Mouse (Mus musculus) adrenal gland, adult 2 months (tissue): ENCODE measurements around the gene Scaf8. TPM values are rescaled to one million over a fixed set of nuclear protein-coding genes. Genes with fewer than 3 reads are reported as not detected.

Experiments
- DNase-seq: peaks from one replicate; pipeline ENCODE4 v3.0.0; 2021
- polyA plus RNA-seq: library from polyadenylated mRNA; depleted of rRNA; stranded (reverse); fragments of >200 nt; gene quantifications from 2 replicates; pipeline ENCODE4 v1.2.3, GENCODE M21; 2012
- total RNA-seq, 2 experiments: library from RNA; stranded (reverse); gene quantifications; 2 replicates each; pipeline ENCODE4 v1.2.3; 2021

Scaf8 gene
- total and polyA plus RNA-seq, 3 experiments: 23.6 to 46.6 (median 37.0) TPM

- DNase-seq: no peak
These were observed 92.9 kb downstream of the Scaf8 start for GRCm38 (mm10) chr17:3207529-3208240.

DNA sequence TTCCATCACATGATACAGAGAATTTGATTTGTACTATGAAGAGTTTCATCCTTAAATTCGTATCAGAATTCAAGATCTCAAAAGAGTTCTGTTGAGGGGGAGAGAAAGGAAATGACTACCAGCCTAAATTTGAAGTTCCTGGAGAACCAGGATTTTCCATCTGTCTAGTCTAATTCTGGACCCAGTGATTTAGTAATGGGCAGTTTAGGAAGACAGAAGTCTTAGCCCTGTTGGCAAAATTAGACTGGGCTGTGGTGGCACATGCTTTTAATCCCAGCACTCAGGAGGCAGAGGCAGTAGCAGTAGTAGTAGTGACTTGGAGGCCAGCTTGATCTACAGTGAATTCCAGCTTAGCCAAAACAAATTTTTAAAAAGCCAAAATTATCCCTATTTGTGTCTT, 93.7 kb downstream of the Scaf8 start:
- DNase-seq: no peak

DNA sequence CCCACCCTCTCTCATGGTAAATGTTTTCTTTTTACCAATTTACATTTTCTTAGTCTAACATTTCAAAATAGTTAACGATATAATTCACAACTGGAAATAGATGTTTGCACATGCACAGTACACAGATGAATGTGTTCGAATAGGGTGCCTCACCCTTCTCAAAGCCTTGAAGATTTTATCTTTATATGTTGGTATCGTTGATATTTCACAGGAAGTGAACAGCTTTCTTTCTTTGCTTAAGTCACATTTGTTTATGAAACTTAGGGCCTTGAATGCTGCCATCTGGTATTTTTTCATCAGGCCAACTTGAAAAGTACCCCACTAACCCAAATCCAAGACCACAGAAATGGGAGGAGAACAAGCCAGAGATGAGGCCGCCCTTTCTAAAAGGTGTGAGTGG, 94.8 kb downstream of the Scaf8 start:
- no peak for DNase-seq

DNA sequence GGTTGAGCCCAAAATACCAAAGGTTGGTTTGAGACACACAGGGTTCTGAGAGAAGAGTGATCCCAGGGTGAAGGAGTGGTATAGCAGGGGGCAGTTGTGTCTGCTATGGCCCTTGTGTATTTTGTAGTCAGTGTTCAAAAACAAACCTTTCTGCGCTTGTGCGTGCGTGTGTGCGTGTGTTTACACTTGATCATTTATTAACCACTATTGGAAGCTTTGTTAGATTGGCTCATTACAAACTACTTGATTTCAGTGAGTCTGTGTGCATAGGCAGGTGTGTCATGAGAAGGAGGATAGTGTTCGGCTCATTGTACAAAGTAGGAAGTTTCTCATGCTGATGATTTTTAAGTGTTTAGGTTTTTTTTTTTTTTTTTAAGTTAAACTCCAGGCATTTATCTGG, 95.4 kb downstream of the Scaf8 start:
- DNase-seq: no peak

DNA sequence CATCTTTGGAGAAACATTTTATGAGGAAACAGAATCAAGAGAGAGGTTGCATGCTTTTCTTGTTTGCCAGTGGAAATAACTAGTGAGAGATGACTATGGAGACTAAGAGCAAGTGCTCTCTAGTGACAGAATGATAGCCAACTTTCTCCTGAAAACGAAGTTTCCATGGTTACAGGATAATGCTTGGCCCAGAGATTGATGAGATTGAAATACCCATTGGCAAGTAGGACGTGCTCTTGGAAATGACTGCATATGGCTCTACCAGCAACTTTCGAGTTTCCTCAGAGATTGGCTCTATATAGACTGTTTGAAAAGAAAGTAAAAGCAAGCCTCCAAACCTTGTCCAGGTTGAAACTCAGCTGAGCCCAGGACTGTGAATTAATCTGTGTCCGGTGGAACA, 97.3 kb downstream of the Scaf8 start:
- no peak for DNase-seq

DNA sequence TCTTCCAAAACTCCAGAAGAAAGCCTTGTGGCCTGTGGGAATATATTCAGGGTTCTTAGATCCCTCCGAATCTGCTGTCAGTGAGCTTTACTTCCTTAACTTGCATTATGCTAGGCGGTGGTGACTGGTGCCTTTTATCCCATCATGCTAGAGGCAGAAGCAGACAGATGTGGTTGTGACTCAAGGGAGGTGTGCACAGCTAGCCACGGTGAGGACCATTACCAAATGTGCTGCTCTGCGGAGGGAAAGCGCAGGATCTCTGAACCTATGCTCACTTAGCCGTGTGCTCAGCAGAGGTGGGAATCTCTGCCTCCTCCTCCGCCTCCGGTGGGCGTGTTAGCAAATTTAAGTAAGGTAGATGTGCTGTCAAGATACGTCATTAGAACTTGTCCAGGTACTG, 98.1 kb downstream of the Scaf8 start:
- no peak for DNase-seq

- DNase-seq: no peak
These were observed 100.1 kb downstream of the Scaf8 start for GRCm38 (mm10) chr17:3214852-3215251.

- no peak for DNase-seq
These were observed 102.3 kb downstream of the Scaf8 start for GRCm38 (mm10) chr17:3217023-3217422.

GRCm38 (mm10) chr17:3218364-3218763, 103.6 kb downstream of the Scaf8 start:
- DNase-seq: peak; percentile 51

DNA sequence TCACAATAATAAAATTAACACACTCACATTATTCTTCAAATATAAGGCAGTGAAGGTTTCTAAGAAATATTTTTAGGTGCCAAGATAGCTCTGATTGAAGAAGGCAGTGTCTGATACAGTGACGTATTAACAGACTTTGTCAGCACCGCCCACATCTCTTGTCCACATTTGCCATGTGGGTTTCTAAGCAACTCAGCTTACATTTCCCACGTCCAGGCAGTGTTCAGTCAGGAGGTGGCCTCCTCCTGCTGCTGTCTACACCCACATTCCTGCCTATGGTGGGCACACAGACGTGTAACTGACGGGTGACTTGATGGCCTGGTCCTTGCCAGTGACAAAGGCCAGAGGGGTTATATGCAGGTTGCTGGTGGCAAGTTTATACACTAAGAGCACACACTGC, 104.1 kb downstream of the Scaf8 start:
- no peak for DNase-seq

- DNase-seq: no peak
These were observed 105.4 kb downstream of the Scaf8 start for GRCm38 (mm10) chr17:3220201-3220600.

DNA sequence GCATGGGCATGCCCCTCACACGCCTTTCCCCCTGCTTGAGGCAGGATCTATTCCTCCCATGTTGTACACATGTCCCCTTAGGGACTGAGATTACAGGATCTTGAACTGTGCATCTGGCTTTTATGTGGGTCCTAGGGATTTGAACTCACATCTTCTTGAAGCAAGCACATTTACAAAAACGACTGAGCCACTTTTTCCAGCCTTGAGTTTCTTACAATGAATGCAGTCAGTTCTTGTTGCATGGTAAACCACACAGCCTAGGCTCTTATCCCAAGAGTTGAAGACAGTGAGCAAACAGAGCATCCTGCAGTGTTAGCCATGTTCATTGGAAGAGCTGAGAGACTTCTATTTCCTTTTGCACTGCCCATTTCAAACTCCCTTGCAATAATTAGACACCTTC, 108.3 kb downstream of the Scaf8 start:
- no peak for DNase-seq

- no peak for DNase-seq
These were observed 108.9 kb downstream of the Scaf8 start for GRCm38 (mm10) chr17:3223721-3224120.

- peak; percentile 82 for DNase-seq
These were observed 109.8 kb downstream of the Scaf8 start for GRCm38 (mm10) chr17:3224383-3225106.

DNA sequence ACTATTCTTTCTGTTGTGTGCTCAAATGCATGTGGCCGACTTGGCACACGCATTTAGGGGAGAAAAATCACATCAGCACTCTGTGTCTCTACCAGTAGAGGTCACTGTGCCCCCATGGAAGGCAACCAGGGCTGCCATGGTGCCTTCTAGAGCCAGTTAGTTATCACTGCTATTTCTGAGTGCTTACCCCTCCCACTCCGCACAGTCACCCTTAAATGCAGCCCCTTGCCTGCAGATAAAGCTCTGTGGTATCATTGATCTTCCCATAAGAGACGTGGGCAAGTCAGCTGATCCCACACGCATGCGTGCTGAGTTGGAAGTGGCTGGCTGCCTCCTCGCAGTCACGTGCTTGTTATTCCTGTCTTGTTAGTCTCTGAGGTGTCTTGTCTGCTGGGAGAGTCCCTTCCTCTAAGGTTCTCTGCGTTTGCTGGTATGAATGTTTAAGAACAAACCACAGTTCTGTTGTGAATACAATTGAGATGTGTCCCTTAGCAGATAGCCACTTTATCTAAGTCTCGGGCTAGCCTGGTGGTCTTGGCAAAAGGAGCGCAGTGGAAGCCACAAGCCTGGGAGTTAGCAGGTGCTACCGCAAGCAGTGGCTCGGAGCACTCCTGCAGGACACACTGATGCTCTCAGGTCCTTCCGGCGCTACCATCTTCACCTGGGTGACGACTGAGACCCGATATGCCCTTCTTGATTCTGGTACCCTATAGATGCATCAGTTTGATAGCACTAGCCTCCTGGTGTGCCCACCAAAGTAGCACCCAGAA, 115.6 kb downstream of the Scaf8 start:
- DNase-seq: peak; percentile 64

GRCm38 (mm10) chr17:3232626-3233025, 117.9 kb downstream of the Scaf8 start:
- no peak for DNase-seq

GRCm38 (mm10) chr17:3243672-3244071, 128.9 kb downstream of the Scaf8 start:
- DNase-seq: no peak

DNA sequence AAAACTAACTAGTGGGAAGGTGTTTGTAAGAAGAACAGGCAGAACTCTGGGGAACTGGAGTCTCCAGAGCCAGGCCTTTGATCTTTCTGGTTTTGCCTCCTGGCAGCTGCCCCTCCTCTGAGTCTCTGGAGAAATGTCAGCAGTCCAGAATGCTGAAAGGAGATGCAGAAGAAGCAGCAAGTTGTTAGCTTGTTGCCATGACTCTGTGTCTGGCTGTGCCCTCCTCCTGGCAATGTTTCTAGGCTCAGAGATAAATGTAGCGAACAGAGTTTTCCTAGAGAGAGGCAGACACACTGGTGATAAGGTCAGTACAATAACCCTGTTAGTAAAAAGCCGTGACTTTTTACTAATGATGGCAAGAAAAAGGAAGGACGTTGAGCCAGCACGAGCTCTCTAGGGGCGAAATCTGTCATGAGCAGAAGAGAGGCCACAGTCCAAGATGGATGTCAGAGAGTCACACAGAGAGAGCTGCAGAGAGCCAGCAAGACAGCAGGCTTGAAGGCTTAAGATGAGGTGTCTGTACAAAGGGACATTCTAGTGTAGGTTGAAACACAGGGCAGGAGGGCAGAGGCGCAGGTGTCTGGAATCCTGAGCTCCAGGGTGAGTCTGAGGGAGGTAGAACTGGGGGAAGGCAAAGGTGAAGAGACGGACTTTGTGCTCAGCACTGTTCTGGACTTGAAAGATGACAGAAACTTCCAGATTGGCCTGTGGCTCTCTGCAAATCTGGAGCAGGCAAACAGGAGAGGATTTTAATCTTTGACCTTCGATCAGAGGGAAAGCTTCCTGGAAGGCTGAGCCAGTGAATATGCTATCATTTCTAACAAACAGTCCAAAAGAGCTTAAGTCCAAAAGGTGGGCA, 130.3 kb downstream of the Scaf8 start:
- peak; percentile 68 for DNase-seq

- DNase-seq: peak; percentile 36
These were observed 132.0 kb downstream of the Scaf8 start for GRCm38 (mm10) chr17:3246665-3247370.
